Mouse (Mus musculus) stomach, postnatal 0 days (tissue): ENCODE data around the gene Cd2ap. TPM values are rescaled to one million over a fixed set of nuclear protein-coding genes. Genes with fewer than 3 reads are reported as not detected.

Experiments used
- ATAC-seq: fragments of 200-750 bp; cut with Nextera tagmentation; 2 replicates; pipeline ENCODE4 v1.8.0; 2017; ENCODE audit not compliant: low FRiP score, low TSS enrichment
- DNase-seq: peaks from one replicate; pipeline ENCODE4 v3.0.0-alpha.2; 2016; ENCODE audit warnings: low spot score
- H3K27ac ChIP-seq: fragments of 300-500 bp; sonication (generic); replicated peaks from 2 replicates; pipeline ENCODE4 v1.5.1; 2014; ENCODE audit warnings: mild to moderate bottlenecking, control low read depth
- H3K27me3 ChIP-seq: fragments of 300-500 bp; sonication (generic); 2 replicates; pipeline ENCODE4 v1.6.1; 2014; ENCODE audit warnings: low read length; ENCODE audit not compliant: control insufficient read depth, insufficient read depth
- H3K36me3 ChIP-seq: fragments of 300-500 bp; sonication (generic); 2 replicates; pipeline ENCODE4 v1.6.1; 2014; ENCODE audit warnings: low read length, mixed read lengths; ENCODE audit not compliant: control insufficient read depth, insufficient read depth
- H3K4me1 ChIP-seq: fragments of 300-500 bp; sonication (generic); replicated peaks from 2 replicates; pipeline ENCODE4 v1.6.1; 2014; ENCODE audit warnings: antibody characterized with exemption; ENCODE audit not compliant: control insufficient read depth, insufficient read depth
- H3K4me2 ChIP-seq: fragments of 300-500 bp; sonication (generic); replicated peaks from 2 replicates; pipeline ENCODE4 v1.6.1; 2014; ENCODE audit warnings: low read depth, mild to moderate bottlenecking, control low read depth, moderate library complexity
- H3K4me3 ChIP-seq: fragments of 300-500 bp; sonication (generic); 2 replicates; pipeline ENCODE4 v1.5.1; 2014; ENCODE audit warnings: low read depth, low read length, control low read depth
- H3K9ac ChIP-seq: fragments of 300-500 bp; sonication (generic); 2 replicates; pipeline ENCODE4 v1.6.1; 2014; ENCODE audit warnings: mild to moderate bottlenecking, low read length, control low read depth, mixed read lengths
- H3K9me3 ChIP-seq: fragments of 300-500 bp; sonication (generic); 2 replicates; pipeline ENCODE4 v1.6.1; 2016; ENCODE audit warnings: low read length; ENCODE audit not compliant: control insufficient read depth
- CTCF ChIP-seq: IDR thresholded peaks from 2 replicates; pipeline ENCODE4 v1.5.1; 2016; ENCODE audit warnings: antibody characterized with exemption, low read depth, mild to moderate bottlenecking, moderate library complexity
- EP300 ChIP-seq: optimal IDR thresholded peaks from 2 replicates; pipeline ENCODE3; 2016; ENCODE audit warnings: antibody characterized with exemption
- WGBS: fragments of 180-500 bp; shearing (Covaris S2); extraction: QIAGEN DNeasy Blood & Tissue Kit; methylation state at CpG from one replicate; pipeline ENCODE4 v1.1.7; 2014; 5-methylcytosine and 5-hydroxymethylcytosine counted together
- polyA plus RNA-seq: library from polyadenylated mRNA; unstranded; fragments of >200 nt; fragmentation: Nextera tagmentation; extraction: Ambion mirVana; gene quantifications from 2 replicates; pipeline ENCODE4 v1.2.1, GENCODE M21; 2015

Gene Cd2ap
- polyA plus RNA-seq, 1 experiment from 2014 or later, result 29.4 TPM

DNA sequence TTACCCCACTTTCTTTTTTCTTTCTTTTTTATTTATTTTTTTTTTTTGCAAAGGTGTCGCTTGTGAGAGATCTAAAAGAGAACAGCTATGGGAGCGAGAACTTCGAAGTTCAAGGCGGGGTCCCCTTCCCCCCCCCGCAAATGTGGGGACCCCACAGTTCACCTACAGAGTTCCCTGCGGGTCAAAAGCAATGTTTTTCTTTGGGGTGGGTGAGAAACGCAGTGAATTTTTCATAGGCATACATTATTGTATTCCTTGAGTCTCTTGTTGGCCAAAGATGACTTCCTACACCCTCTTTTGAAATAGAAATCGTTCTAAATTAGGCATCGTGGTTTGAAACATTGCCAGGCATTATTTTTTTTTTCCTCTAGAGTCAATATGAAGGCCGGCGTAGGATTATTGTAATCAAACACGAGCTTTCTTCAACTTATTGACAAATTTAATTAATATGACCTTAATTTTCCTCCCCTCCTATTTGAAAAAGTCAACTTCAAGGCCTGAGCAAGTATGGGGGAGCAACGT, 500 bp upstream of the Cd2ap start:
- Histone ChIP-seq H3K9ac (peak overlapping the region; percentile 98), H3K27ac (peak overlapping the region; percentile 99), H3K4me2 (peak overlapping the region; percentile 76), H3K4me1 (no peaks in the 10 kb centered on the region), H3K9me3 (no peaks in the 10 kb centered on the region), H3K4me3 (peak overlapping the region; percentile 93), H3K36me3 (no peaks in the 10 kb centered on the region), H3K27me3 (no peaks in the 10 kb centered on the region)
- WGBS, result 19% methylated on average over 13 of the region's 13 CpGs
- no peak for DNase-seq
- ATAC-seq, result no peak
- no peak for TF ChIP-seq CTCF
- TF ChIP-seq EP300, result no peak

DNA sequence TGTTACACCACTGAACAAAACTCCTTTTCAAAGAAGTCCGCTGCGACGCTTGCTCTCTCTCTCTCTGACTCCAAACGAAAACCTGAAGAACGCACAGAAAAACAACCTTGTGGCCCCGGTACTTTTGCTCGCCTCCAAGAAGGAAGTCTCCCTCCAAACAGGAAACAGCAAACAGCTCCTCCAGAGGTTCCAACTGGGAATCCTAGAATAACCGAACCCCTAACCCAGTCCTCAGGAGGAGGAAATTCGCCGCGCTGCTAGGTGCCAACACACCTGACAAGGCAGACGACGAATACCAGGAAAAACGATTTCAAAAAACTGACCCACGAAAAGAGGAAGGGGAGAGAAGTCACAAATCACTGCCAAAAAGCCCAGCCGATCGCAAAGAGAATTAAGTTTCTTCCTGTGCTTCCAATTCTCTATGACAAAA, 879 bp downstream of the Cd2ap start:
- Histone ChIP-seq H3K27ac (peak overlapping the region; percentile 99), H3K27me3 (no peaks in the 10 kb centered on the region), H3K4me3 (peak overlapping the region; percentile 93), H3K9ac (peak overlapping the region; percentile 98), H3K4me2 (peak overlapping the region; percentile 76), H3K36me3 (no peaks in the 10 kb centered on the region), H3K4me1 (no peaks in the 10 kb centered on the region), H3K9me3 (no peaks in the 10 kb centered on the region)
- peak; percentile 47 for TF ChIP-seq CTCF
- TF ChIP-seq EP300, result no peak
- 1% methylated on average over 17 of the region's 17 CpGs for WGBS
- peak; percentile 47; the same call in 1 of the 2 replicates for ATAC-seq
- DNase-seq, result peak; percentile 63

GRCm38 (mm10) chr17:42875015-42875414, 1.4 kb downstream of the Cd2ap start:
- DNase-seq (no peak), ATAC-seq (no peak)
- Histone ChIP-seq H3K27me3 (no peaks in the 10 kb centered on the region), H3K9ac (peak overlapping the region; percentile 98), H3K27ac (no peak overlapping the region; the same call in 1 of the 2 replicates), H3K4me2 (peak overlapping the region; percentile 76), H3K9me3 (no peaks in the 10 kb centered on the region), H3K36me3 (no peaks in the 10 kb centered on the region), H3K4me3 (peak overlapping the region; percentile 93), H3K4me1 (no peaks in the 10 kb centered on the region)
- no peak for TF ChIP-seq EP300
- TF ChIP-seq CTCF, result no peak
- WGBS, result 6% methylated on average over 6 of the region's 6 CpGs

DNA sequence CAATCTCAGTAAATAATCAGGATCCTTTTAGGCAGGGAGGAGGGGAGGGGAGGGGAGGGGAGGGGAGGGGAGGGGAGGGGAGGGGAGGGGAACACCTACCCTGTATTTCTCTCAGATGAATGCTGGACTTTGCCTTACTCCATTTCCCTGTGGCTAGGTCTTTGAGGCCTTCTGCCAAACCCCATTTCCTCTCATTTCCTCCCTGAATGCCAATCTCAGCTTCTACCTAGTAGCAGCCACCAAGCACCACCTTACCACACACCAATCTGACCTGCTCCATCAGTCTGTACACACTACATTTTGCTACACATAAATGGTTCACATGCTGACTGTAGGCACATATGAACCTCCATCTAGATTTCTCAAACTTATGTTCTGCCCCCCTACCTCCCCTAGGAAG, 6.0 kb downstream of the Cd2ap start:
- ATAC-seq (peak; percentile 49; the same call in 1 of the 2 replicates), DNase-seq (peak; percentile 23)
- Histone ChIP-seq H3K4me2 (no peak overlapping the region), H3K27me3 (no peaks in the 10 kb centered on the region), H3K9ac (no peak overlapping the region), H3K4me1 (no peaks in the 10 kb centered on the region), H3K27ac (no peak overlapping the region), H3K36me3 (no peaks in the 10 kb centered on the region), H3K9me3 (no peaks in the 10 kb centered on the region), H3K4me3 (no peak overlapping the region)
- TF ChIP-seq EP300, result no peak
- TF ChIP-seq CTCF, result no peak

DNA sequence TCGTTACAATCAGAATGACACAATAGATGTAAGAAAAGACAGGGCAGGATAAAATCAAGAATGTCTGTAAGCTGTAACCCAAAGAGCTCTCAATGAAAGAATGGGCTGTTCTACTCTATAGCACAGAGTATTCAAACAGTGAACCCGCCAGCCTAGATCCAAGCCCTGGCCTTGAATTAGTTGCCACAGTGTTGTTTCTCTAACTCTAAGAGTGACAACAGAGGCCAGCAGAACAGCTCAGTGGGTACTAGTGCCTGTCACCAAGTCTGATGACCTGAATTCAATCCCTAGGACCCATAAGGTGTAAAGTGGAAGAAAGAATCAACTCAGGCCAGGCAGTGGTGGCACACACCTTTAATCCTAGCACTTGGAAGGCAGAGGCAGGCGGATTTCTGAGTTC, 13.3 kb downstream of the Cd2ap start:
- no peaks in the 10 kb centered on the region for H3K36me3 ChIP-seq
- no peak overlapping the region for H3K9ac ChIP-seq
- H3K4me1 ChIP-seq, result no peaks in the 10 kb centered on the region
- WGBS, result 74% methylated on average over 3 of the region's 3 CpGs
- no peaks in the 10 kb centered on the region for H3K9me3 ChIP-seq
- H3K4me2 ChIP-seq, result no peak overlapping the region
- no peaks in the 10 kb centered on the region for H3K27me3 ChIP-seq
- no peak overlapping the region for H3K27ac ChIP-seq
- DNase-seq, result no peak
- no peak for TF ChIP-seq CTCF
- no peak for TF ChIP-seq EP300
- ATAC-seq, result no peak
- H3K4me3 ChIP-seq, result no peak overlapping the region

DNA sequence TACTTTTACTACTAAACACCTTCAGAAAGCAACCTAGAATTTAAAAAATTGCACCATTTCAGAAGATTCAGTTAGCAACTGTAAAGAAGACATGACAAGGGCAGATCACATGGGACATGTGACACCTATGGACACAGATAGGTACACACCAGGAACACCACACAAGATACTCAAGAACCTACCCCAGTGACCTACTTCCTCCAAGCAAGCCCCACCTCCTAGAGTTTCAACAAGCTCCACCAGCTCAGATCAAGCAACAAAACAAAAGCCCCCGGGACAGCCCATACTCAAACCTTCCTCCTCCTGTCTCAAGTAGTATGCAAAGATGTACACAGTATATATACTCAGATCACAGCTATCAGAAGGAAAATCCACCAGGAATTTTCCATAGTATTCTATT, 16.1 kb downstream of the Cd2ap start:
- Histone ChIP-seq H3K4me3 (no peak overlapping the region), H3K9ac (no peak overlapping the region), H3K27me3 (no peaks in the 10 kb centered on the region), H3K4me2 (no peak overlapping the region), H3K27ac (no peak overlapping the region), H3K4me1 (no peaks in the 10 kb centered on the region), H3K36me3 (no peaks in the 10 kb centered on the region), H3K9me3 (no peaks in the 10 kb centered on the region)
- ATAC-seq, result no peak
- DNase-seq, result no peak
- TF ChIP-seq CTCF (no peak), EP300 (no peak)
- 76% methylated on average over 1 of the region's 1 CpGs for WGBS
